Mouse (Mus musculus): Measurements from ENCODE around the gene Spen.

DNA sequence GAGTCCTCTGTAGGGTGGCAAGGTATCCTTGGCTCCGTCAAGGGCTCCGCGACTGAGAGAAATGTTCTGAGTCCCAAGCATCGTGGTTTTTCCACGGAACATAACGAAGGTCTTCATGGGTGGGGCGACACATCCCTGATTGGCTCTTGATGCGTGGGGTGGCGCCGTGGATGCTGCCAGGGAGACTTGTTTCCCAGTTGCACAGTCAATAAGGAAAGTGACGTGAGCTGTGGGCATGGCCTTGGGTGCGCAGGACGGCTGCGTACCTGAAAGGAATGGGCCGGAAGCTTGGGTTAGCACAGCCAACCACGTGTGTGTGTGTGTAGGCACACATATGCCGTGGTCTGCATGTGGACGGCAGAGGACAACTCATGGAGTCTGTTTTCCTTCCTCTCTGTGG is 105.2 kb downstream of the Spen start:
- TF ChIP-seq CTCF (IDR thresholded peaks at IDR 0.05; ENCODE audit: extremely low read depth, insufficient read depth, low read length), result no peak
- TF ChIP-seq POLR2A (IDR thresholded peaks at IDR 0.05; ENCODE audit: extremely low read depth, insufficient read depth, low read length), result no peak
